Mouse (Mus musculus): ENCODE results near the gene D630003M21Rik.

DNA sequence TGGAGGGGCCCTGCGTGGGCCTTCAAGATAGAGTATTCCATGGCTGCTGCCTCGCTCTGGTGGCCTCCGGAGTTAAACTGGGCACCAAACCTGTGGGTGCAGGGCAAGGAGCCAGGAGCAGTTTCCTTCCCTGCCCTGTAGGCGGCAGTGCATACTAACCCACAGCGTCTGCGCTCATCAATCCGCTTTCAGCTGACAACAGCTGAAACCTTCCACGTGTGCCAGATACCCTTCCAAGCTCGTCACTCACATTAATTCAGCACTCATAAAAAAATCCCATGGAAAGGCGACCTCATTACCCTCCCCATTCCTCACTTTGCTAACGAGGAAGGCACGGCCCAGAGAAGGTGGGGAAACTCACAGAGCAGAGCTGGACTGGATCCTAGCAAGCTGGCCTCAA lies 21.2 kb downstream of the D630003M21Rik start:
- TF ChIP-seq POLR2A (IDR thresholded peaks at IDR 0.05; ENCODE audit: borderline replicate concordance, control insufficient read depth, low read depth, low read length) (no peak), CTCF (IDR thresholded peaks at IDR 0.05; ENCODE audit: control insufficient read depth, insufficient read depth, low read length) (peak; percentile 94)

Data from bone marrow, adult 2 months (tissue).